Mouse (Mus musculus) midbrain, embryonic 12.5 days (tissue): ENCODE results near the gene Grid2ip. TPM values are rescaled to one million over a fixed set of nuclear protein-coding genes. Genes with fewer than 3 reads are reported as not detected.

Experiments used
- ATAC-seq: fragments of 200-750 bp; cut with Nextera tagmentation; 2 replicates; pipeline ENCODE4 v1.8.0; 2017; ENCODE audit warnings: low read depth, moderate TSS enrichment, moderate library complexity; ENCODE audit not compliant: low FRiP score
- H3K27ac ChIP-seq: fragments of 300-500 bp; sonication (generic); replicated peaks from 2 replicates; pipeline ENCODE4 v1.5.1; 2016; ENCODE audit warnings: mild to moderate bottlenecking
- H3K27me3 ChIP-seq: fragments of 300-500 bp; sonication (generic); 2 replicates; pipeline ENCODE4 v1.6.1; 2016; ENCODE audit warnings: mild to moderate bottlenecking
- H3K36me3 ChIP-seq: fragments of 300-500 bp; sonication (generic); 2 replicates; pipeline ENCODE4 v1.6.1; 2016
- H3K4me1 ChIP-seq: fragments of 300-500 bp; sonication (generic); 2 replicates; pipeline ENCODE4 v1.6.1; 2016
- H3K4me2 ChIP-seq: fragments of 300-500 bp; sonication (generic); replicated peaks from 2 replicates; pipeline ENCODE4 v1.6.1; 2016; ENCODE audit warnings: mild to moderate bottlenecking, moderate library complexity
- H3K4me3 ChIP-seq: fragments of 300-500 bp; sonication (generic); 2 replicates; pipeline ENCODE4 v1.5.1; 2016; ENCODE audit warnings: mild to moderate bottlenecking
- H3K9ac ChIP-seq: fragments of 300-500 bp; sonication (generic); replicated peaks from 2 replicates; pipeline ENCODE4 v1.6.1; 2016; ENCODE audit warnings: mild to moderate bottlenecking, moderate library complexity
- H3K9me3 ChIP-seq: fragments of 300-500 bp; sonication (generic); 2 replicates; pipeline ENCODE4 v1.6.1; 2016; ENCODE audit warnings: mild to moderate bottlenecking
- WGBS: fragments of 180-500 bp; shearing (Covaris S2); methylation state at CpG from one replicate; pipeline ENCODE4 v1.1.7; 2016; 5-methylcytosine and 5-hydroxymethylcytosine counted together
- polyA plus RNA-seq: library from polyadenylated mRNA; unstranded; fragments of >200 nt; fragmentation: Nextera tagmentation; extraction: Ambion mirVana; gene quantifications from 2 replicates; pipeline ENCODE4 v1.2.1, GENCODE M21; 2016

The Grid2ip gene
- polyA plus RNA-seq: 0.21 and 0.24 TPM in 2 replicates

DNA sequence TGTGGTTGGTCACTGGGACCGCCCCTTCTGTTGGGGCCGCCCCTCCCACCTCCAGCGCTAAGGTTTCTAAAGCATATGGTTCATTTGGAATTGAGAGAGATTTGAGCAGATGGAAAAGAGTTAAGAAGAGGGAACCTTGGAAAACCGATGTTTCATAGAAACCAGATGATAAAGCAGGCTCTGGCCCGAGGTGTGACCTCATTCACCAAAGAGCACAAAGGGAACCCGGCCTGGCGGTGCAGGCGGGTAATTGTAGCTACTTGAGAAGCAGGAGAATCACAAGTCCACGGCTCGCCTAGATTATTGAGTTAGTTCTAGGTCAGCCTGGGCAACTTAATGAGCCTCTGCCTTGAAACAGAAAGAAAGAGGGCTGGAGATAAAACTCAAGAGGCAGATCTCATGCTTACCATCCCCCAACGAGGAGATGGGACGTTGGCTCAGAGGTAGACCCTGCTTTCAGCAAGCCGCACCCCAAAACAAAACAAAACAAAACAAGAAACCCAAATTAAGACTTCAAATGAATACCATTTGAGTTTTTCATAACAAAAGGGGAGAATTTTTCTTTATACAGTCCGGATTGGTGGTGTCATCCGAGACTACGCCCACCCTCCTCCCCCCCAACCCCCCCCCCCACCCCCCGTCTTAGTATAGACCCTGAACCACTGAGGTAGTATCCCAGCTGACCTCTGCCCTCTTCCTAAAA, at the start of gene Grid2ip:
Gene Grid2ip, plus strand, starts transcription at position 653 of the 703 bp plus-strand sequence.
- peak within 1 kb of the TSS; percentile 26 for H3K4me3 ChIP-seq
- peaks cover 14% of the 10 kb centered on the region for H3K4me1 ChIP-seq
- no peaks in the 10 kb centered on the region for H3K36me3 ChIP-seq
- H3K27me3 ChIP-seq: peaks cover 35% of the 10 kb centered on the region
- WGBS: 16% methylated on average over 17 of the region's 17 CpGs
- H3K27ac ChIP-seq: no peak within 1 kb of the TSS
- no peak for ATAC-seq
- peak within 1 kb of the TSS; percentile 47 for H3K4me2 ChIP-seq
- H3K9me3 ChIP-seq: peaks cover 4% of the 10 kb centered on the region; the same call in 1 of the 2 replicates
- peak within 1 kb of the TSS; percentile 11; the same call in 1 of the 2 replicates for H3K9ac ChIP-seq

DNA sequence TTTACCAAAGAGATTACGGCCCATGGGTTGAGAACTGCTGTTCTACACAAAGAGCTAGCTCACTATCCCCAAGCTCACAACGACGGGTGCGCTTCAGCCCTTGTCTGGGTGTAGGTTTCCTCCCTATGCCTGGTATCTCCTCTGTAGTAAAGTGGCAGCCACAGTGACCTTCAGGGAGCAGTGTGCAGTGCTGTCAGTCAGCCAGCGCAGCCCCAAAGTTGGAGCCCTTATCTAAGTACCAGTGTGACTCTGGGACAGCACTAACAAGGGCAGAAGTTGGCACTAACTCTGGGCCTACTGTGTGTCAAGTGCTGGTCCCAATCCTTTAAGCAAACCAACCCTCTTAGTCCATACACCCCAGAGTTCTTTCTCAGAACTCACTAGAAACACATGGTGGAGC, 48.3 kb upstream of the Grid2ip start:
- H3K4me3 ChIP-seq: no peak overlapping the region
- no peak overlapping the region for H3K27ac ChIP-seq
- 96% methylated on average over 5 of the region's 5 CpGs for WGBS
- H3K27me3 ChIP-seq: no peaks in the 10 kb centered on the region
- peaks cover 12% of the 10 kb centered on the region for H3K4me1 ChIP-seq
- ATAC-seq: no peak
- H3K4me2 ChIP-seq: no peak overlapping the region
- no peaks in the 10 kb centered on the region for H3K9me3 ChIP-seq
- H3K36me3 ChIP-seq: peaks cover 95% of the 10 kb centered on the region
- no peak overlapping the region for H3K9ac ChIP-seq

DNA sequence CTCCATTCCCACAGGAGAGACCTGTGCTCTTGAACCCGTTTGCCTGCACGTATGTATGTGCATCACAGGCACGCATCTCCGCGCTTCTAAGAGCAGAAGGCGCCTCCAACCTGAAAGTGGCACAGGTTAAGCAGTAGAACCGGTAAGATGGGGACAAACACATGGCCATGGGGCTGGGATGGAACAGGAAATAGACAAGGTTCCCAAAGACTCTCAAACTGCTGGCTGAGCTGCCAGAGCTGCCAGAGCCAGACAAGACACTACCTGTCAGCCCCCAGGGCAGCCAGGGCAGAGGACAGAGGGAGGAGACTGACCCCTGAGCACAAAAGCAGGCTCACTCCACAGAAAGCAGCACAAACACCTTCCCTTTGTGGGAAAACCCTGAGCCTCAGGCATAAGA, 47.2 kb upstream of the Grid2ip start:
- Histone ChIP-seq H3K27ac (no peak overlapping the region), H3K4me3 (no peak overlapping the region), H3K9ac (no peak overlapping the region), H3K36me3 (peaks cover 85% of the 10 kb centered on the region), H3K4me2 (no peak overlapping the region), H3K4me1 (peaks cover 17% of the 10 kb centered on the region), H3K9me3 (no peaks in the 10 kb centered on the region), H3K27me3 (no peaks in the 10 kb centered on the region)
- ATAC-seq: no peak
- WGBS: 97% methylated on average over 7 of the region's 7 CpGs

DNA sequence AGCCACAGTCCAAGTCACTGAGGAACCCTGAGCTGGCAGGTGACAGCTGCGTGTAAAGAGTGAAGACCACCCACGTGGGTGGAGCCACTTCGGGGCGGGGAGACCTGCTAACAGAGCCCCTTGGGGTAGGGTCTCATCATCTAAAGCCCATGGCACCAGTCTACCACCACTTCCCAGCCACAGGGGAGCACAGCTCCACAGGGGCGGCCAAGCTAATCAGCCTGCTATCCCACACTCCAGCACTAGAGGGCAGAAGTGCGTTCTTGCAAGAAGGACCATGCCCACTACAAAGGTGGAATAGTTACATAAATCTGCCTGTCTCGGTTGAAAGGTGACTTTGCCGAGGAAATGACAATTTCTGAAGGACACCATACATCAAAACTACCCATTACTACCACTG, 45.3 kb upstream of the Grid2ip start:
- peaks cover 20% of the 10 kb centered on the region for H3K4me1 ChIP-seq
- no peak overlapping the region for H3K9ac ChIP-seq
- ATAC-seq: no peak
- H3K4me3 ChIP-seq: no peak overlapping the region
- no peak overlapping the region for H3K27ac ChIP-seq
- H3K27me3 ChIP-seq: no peaks in the 10 kb centered on the region
- H3K9me3 ChIP-seq: no peaks in the 10 kb centered on the region
- H3K36me3 ChIP-seq: peaks cover 77% of the 10 kb centered on the region
- WGBS: 73% methylated on average over 8 of the region's 8 CpGs
- no peak overlapping the region for H3K4me2 ChIP-seq

DNA sequence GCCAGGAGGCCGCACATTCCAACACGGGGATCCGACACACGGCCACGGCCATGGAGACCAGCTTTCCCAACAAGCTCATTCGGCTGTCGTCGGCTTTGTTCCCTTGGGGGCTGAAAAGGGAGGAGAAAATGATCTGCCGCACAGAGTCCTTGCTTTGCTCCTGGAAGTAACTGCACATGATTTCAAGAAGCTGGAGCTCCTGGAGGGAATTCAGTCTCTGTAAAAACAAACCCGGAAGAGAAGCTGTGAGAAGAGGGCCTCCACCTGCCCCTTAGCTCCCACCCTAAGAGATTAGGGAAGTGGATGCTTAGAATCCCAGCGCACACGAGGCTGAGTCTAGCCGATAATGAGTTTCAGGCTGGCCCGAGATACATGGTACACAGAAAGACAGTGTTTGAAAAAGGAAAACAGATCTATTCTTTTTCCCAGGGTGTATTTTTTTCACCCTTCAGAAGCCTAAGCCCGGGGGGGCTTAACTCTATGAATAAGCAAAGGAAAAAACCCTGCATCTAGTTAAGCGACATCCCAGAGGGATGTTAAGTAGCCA, 42.9 kb upstream of the Grid2ip start:
- Histone ChIP-seq H3K4me1 (peaks cover 20% of the 10 kb centered on the region), H3K4me2 (peak overlapping the region; percentile 83), H3K27ac (peak overlapping the region; percentile 97), H3K36me3 (peaks cover 77% of the 10 kb centered on the region), H3K9ac (peak overlapping the region; percentile 96), H3K9me3 (no peaks in the 10 kb centered on the region), H3K27me3 (no peaks in the 10 kb centered on the region), H3K4me3 (peak overlapping the region; percentile 89)
- 2% methylated on average over 16 of the region's 16 CpGs for WGBS
- peak; percentile 20; the same call in 1 of the 2 replicates for ATAC-seq

DNA sequence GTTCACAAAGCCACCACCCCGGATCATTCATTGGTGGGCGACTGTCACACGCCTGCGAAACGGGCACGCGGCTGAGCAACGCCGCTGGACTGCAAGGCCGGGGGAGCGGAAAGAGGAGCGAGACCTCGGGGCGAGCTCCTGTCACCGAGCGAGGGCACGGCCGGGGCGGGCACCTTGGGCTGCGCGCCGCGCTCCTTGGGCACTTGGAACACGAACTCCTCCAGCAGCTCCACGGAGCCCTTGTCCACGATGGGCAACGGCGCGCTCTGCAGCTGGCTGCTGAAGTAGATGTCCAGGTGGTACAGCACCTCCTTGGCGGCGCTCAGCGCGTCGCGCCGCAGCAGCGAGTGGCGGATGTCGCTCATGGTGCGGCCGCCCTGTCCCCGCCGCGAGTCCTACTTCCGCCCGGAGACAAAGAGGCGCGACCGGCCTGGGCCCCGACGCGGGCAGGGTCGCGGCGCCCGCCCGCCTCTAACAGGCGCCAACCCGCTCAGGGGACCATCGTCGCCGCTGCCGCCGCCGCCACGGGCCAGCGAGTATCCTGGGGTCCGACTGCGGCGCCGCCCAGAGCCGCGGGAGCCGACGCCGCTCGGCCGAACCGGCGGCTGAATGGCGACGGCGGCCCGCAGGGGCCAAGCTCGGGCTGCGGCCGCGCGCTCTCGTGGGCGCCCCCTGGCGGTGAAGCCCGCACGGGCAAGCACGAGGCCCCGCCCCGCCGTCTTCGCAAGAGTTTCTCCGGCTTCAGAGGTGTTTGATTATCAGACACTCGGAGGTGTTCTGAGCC, 42.2 kb upstream of the Grid2ip start, which contains the start of gene E130309D02Rik:
Gene E130309D02Rik, minus strand, starts transcription at position 631 of the 784 bp plus-strand sequence.
- WGBS: under 1% methylated on average over 91 of the region's 101 CpGs
- Histone ChIP-seq H3K27me3 (no peaks in the 10 kb centered on the region), H3K36me3 (peaks cover 77% of the 10 kb centered on the region), H3K9me3 (no peaks in the 10 kb centered on the region), H3K4me3 (peak within 1 kb of the TSS; percentile 89), H3K4me2 (peak within 1 kb of the TSS; percentile 83), H3K4me1 (peaks cover 20% of the 10 kb centered on the region), H3K9ac (peak within 1 kb of the TSS; percentile 96), H3K27ac (peak within 1 kb of the TSS; percentile 97)
- peak; percentile 85 for ATAC-seq

DNA sequence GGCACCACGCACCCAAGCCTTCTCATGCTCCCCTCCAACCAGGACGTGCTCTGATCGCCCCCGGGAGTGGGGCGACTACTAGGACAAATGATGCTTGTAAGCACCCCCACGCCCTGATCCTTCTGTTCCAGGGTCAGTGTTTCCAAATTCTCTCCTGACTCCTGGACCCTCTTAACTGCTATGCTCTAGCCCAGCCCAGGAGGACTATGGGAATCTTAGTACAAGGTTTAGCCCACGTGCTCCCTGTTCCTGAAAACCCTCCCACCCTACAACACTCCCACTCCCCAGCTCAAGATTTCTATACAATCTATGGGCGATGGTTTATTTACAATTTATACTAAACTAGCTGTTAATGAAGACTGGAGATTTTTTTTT, 41.6 kb upstream of the Grid2ip start:
- peak overlapping the region; percentile 97; the same call in 1 of the 2 replicates for H3K27ac ChIP-seq
- peak; percentile 61; the same call in 1 of the 2 replicates for ATAC-seq
- H3K4me1 ChIP-seq: peaks cover 20% of the 10 kb centered on the region
- peak overlapping the region; percentile 96; the same call in 1 of the 2 replicates for H3K9ac ChIP-seq
- H3K27me3 ChIP-seq: no peaks in the 10 kb centered on the region
- WGBS: 14% methylated on average over 8 of the region's 8 CpGs
- H3K4me2 ChIP-seq: peak overlapping the region; percentile 83
- H3K36me3 ChIP-seq: peaks cover 77% of the 10 kb centered on the region
- H3K9me3 ChIP-seq: no peaks in the 10 kb centered on the region
- H3K4me3 ChIP-seq: peak overlapping the region; percentile 89

DNA sequence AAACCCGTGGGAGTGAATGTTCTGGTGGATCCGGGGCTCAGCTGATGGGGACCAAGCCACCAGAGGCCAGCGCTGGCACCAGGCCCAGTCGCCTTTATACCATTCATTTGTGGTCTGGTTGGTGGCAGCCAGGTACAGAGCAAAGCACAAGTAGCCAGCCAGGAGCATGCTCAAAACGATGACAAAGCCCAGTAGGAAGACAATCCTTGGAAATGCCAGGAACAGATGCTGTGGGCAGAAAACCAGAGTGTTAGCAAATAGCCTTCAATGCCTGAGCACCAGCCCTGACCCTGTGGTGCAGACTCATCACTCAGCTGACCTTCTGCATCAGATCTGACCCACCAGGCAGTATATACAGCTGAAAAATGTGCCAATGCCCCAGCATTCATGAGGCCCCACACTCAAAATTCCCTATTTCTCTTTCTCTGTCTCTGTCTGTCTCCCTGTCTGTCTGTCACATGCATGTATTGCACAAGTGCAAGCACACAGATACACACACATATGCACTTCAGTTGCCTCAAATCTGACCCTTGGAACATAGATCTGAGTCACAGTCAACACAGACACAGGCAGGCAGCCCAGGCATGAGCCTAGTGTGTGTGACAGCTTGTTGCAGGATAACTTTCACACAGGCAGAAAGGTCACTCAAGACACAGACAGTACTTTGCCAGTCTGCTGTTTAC, 40.4 kb upstream of the Grid2ip start:
- Histone ChIP-seq H3K4me1 (peaks cover 20% of the 10 kb centered on the region), H3K27me3 (no peaks in the 10 kb centered on the region), H3K9ac (no peak overlapping the region), H3K36me3 (peaks cover 77% of the 10 kb centered on the region), H3K4me3 (no peak overlapping the region), H3K27ac (no peak overlapping the region), H3K9me3 (no peaks in the 10 kb centered on the region), H3K4me2 (no peak overlapping the region)
- WGBS: 88% methylated on average over 5 of the region's 5 CpGs
- no peak for ATAC-seq

DNA sequence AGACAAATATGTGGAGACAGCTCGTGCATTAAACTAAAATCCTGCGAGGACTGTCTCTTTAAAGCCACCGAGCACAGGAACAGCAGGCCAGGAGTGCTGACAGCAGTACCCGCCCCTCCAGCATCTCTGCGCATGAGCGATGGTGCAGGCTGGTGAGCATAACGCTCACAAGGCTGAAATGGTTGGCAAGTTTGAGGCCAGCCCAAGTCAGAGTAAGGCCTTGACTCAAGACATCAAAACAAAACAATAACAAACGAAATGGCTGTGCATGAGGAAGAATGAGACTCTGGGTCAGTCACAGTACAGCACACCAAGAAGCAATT, 39.9 kb upstream of the Grid2ip start:
- Histone ChIP-seq H3K4me3 (no peak overlapping the region), H3K27me3 (no peaks in the 10 kb centered on the region), H3K27ac (no peak overlapping the region), H3K36me3 (peaks cover 77% of the 10 kb centered on the region), H3K9ac (no peak overlapping the region), H3K4me2 (no peak overlapping the region), H3K4me1 (peaks cover 20% of the 10 kb centered on the region), H3K9me3 (no peaks in the 10 kb centered on the region)
- 84% methylated on average over 8 of the region's 8 CpGs for WGBS
- no peak for ATAC-seq

DNA sequence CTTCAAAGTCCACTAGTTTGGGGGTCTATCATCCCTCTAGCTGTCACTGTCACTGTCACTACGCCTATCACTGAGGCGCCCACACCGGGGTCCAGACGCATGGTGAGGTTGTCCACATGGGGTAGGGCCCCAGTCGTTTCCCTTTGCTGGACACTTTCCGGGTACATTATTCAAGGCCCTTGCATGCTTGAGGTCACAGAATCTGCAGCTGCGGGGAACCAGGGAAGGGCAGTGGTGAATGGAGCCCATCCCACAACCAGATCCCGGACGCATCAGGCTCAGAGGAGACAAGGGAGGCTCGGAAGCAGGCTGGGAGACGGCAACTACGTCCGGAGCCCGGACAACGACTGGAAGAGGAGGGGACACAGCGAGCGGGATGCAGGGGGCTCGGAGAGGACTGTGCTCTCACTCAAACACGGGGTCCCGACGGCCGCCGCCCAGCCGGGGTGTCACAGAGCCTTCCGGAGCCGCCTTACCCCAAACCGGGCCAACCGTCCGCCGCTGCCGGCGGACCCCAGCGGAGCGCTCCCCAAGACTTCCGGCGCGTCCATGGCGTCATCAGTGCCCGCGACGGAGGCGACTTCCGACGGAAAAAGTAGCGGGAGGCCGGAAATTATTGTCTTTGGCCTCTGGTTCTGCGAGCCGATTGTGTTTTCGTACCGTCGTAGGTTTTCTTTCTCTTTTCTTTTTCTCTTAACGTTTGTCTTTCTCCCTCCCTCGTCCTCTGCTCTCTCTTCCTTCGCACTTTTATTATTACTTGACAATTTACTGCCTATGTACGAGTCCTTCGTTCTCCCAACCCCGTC, 28.2 kb upstream of the Grid2ip start, which contains the start of gene Zdhhc4:
Gene Zdhhc4, minus strand, starts transcription at position 567 of the 806 bp plus-strand sequence.
- H3K27ac ChIP-seq: peak within 1 kb of the TSS; percentile 76
- no peaks in the 10 kb centered on the region for H3K9me3 ChIP-seq
- no peaks in the 10 kb centered on the region for H3K27me3 ChIP-seq
- ATAC-seq: peak; percentile 78
- peak within 1 kb of the TSS; percentile 95 for H3K4me2 ChIP-seq
- H3K9ac ChIP-seq: peak within 1 kb of the TSS; percentile 93
- peaks cover 20% of the 10 kb centered on the region for H3K4me1 ChIP-seq
- peak within 1 kb of the TSS; percentile 94 for H3K4me3 ChIP-seq
- H3K36me3 ChIP-seq: peaks cover 27% of the 10 kb centered on the region
- under 1% methylated on average over 56 of the region's 57 CpGs for WGBS

DNA sequence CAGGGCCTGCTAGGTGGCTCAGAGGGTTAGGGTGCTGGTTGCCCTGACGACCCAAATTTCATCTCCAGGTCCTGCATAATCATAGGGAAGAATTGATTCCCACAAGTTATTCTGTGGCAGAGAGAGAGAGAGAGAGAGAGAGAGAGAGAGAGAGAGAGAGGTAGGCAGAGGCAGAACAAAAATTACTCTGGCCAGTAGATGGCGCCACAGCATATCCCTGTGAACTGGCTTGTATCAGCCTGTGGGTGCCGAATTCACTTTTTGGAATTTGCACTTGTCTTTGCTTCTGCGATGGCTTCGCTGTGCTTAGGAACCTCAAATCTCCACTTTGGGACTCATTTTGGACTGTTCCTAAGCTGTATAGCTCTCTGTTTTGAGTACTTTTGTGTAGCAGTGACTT, 23.3 kb upstream of the Grid2ip start:
- 17% methylated on average over 5 of the region's 5 CpGs for WGBS
- no peak for ATAC-seq
- no peaks in the 10 kb centered on the region for H3K36me3 ChIP-seq
- no peak overlapping the region for H3K27ac ChIP-seq
- no peak overlapping the region for H3K4me2 ChIP-seq
- peaks cover 7% of the 10 kb centered on the region for H3K4me1 ChIP-seq
- no peaks in the 10 kb centered on the region for H3K9me3 ChIP-seq
- H3K4me3 ChIP-seq: no peak overlapping the region
- no peak overlapping the region for H3K9ac ChIP-seq
- H3K27me3 ChIP-seq: no peaks in the 10 kb centered on the region
